Mouse (Mus musculus): ENCODE measurements around the gene Ncbp2.
"Not testable (repeated sequence)": the region's sequence is repeated elsewhere in the genome, so short reads cannot be mapped to it uniquely, and the experiment has no call there.

The Ncbp2 gene

GRCm38 (mm10) chr16:31935091-31935979, 13.0 kb upstream of the Ncbp2 start:
- no peak for DNase-seq

DNA sequence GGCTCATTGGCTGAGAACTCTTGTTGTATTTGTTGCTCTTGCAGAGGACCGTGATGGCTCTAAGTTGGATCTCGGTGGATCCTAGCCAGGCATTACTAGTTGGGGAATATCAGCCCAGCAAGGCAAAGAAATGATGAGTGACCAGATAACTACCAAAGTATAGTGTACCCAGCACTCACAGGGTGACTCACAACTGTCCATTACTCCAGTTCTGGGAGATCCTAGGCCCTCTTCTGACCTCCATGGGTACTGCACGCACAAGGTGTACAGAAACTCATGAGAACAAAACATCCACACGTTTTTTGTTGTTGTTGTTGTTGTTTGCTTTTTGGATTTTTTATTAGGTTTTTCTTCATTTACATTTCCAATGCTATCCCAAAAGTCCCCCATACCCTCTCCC, 11.7 kb upstream of the Ncbp2 start:
- DNase-seq: no peak

DNA sequence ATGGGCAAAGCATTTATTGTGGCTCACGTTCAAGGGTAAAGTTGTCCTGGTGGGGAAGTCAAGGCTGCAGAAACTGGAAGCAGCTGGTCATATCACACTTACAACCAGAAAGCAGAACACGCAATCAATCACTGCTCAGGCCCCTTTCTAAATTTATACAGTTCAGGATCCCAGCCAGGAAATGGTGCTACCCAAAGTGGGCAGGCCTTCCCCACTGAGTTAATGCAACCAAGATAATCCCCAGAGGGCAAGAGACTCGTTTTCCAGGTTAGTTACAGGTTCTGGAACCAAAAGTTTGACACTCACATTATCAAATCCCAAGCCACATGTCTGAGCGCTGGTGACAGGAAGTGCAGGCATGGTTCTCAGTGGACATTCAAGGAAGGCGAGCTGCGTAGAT, 9.5 kb upstream of the Ncbp2 start:
- no peak for DNase-seq

- DNase-seq: no peak
Observed at GRCm38 (mm10) chr16:31940586-31940985, 7.7 kb upstream of the Ncbp2 start.

GRCm38 (mm10) chr16:31943980-31944379, 4.3 kb upstream of the Ncbp2 start:
- peak; percentile 86 for DNase-seq

GRCm38 (mm10) chr16:31944698-31945255, 3.5 kb upstream of the Ncbp2 start:
- no peak for DNase-seq

DNA sequence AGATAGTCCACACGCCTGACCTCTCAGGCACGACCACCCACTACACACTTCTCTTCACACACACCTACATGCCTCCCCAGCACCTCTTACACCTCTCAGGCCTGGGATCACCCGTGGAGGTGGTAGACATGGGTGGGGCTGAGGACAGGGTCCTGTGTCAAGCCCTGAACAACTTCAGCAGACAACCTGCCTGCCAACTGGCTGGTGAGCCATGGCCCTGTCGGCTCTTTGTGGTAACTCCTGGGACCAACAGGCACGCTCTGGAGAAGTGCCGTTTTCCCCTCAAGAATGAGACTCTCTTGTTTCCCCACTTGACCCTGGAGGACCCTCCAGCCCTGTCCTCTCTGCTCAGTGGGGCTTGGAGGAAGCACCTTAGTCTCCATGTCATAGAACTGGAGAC, 2.9 kb upstream of the Ncbp2 start:
- DNase-seq: no peak

DNA sequence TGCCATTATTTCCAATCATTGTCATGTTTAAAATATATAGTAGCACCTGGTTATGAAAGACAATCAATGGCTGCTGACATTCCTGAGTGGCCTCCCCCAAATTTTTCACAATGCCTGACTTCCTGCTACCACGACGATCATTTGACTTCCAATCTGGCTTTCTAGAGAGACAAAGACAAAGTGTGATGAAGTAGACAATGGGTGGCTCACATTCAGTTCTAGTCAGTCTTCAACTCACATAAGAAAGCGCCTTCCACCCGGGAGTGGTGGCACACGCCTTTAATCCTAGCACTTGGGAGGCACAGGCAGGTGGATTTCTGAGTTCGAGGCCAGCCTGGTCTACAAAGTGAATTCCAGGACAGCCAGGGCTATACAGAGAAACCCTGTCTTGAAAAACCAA, 2.3 kb upstream of the Ncbp2 start:
- not testable (repeated sequence) for DNase-seq

- no peak for DNase-seq
Observed at GRCm38 (mm10) chr16:31947333-31947732, 980 bp upstream of the Ncbp2 start.

DNA sequence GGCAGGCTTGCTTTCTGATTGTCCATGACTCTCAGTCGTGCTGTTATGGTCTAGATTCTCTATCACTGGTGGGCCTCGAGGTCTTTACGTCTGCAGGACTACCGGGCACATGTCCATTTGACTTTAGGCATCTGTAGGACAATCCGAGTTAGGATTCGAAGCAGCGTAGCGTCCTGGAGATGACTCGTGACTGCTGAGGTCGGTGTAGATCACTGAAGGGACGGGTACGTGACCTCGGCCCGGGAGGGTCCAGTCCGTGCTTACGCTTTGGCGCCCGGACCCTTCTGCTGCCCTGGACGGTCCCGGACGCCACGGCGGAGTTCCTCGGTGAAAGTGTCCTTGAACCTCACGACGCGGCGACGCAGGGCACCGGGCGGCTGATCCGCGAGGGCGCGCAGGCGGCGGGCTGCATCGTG, 404 bp upstream of the Ncbp2 start:
- no peak for DNase-seq

GRCm38 (mm10) chr16:31963224-31963623, 14.9 kb downstream of the Ncbp2 start:
- DNase-seq: no peak

DNA sequence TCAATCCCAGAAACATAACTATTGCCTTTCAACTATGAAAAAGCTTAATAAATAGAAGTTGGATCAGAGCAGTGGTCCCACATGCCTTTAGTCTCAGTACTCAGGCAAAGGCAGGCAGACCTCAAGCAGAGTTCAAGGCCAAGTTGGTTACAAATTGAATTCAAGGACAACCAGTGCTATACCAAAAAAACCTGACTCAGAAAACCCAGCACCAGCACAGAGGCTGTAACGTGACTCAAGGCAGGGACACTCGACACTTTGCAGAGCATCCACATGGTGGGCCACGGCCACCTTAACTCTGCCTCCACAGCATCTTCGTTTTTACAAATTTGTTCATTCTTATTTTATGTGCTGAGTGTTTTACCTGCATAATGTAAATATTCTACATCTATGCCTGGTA, 26.9 kb downstream of the Ncbp2 start:
- DNase-seq: no peak

DNA sequence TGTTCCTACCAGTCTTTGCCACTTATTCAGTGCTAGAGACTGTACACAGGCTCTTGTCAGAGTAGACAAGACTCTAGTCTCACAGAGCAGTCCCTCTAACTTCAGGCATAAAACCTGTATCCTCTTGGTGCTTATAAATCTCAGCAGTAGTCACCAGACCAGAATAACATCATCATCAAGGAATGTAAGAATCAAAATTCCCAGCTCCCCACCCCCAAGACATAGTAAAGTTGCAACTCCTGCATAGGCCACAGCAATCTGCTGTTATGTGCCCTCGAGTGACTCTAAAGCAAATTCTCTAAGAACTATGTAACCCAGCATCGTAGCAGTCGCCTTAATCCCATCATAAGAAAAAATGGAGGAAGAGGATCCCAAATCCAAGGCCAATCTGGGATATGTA, 31.2 kb downstream of the Ncbp2 start:
- DNase-seq: no peak

- DNase-seq: no peak
Observed at GRCm38 (mm10) chr16:31980946-31981345, 32.6 kb downstream of the Ncbp2 start.

GRCm38 (mm10) chr16:31992039-31992438, 43.7 kb downstream of the Ncbp2 start:
- DNase-seq: no peak

- DNase-seq: no peak
Observed at GRCm38 (mm10) chr16:31993195-31993594, 44.9 kb downstream of the Ncbp2 start.

DNA sequence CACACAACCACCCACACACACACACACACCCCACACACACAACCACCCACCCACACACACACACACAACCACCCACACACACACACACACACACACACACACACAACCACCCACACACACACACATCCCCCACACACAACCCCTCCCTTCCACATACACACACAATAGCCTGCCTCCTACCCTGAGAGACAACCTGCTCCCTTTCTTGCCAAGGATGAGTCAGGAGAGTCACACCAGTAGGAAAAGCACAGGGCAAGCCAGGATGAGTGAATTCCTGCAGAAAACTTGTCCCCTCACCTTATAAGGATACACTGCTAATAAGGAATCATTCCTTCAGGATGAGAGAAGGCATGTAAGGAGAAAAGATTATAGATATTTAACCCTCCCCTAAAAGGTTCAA, 45.6 kb downstream of the Ncbp2 start:
- DNase-seq: no peak

GRCm38 (mm10) chr16:31996371-31996770, 48.1 kb downstream of the Ncbp2 start:
- no peak for DNase-seq

DNA sequence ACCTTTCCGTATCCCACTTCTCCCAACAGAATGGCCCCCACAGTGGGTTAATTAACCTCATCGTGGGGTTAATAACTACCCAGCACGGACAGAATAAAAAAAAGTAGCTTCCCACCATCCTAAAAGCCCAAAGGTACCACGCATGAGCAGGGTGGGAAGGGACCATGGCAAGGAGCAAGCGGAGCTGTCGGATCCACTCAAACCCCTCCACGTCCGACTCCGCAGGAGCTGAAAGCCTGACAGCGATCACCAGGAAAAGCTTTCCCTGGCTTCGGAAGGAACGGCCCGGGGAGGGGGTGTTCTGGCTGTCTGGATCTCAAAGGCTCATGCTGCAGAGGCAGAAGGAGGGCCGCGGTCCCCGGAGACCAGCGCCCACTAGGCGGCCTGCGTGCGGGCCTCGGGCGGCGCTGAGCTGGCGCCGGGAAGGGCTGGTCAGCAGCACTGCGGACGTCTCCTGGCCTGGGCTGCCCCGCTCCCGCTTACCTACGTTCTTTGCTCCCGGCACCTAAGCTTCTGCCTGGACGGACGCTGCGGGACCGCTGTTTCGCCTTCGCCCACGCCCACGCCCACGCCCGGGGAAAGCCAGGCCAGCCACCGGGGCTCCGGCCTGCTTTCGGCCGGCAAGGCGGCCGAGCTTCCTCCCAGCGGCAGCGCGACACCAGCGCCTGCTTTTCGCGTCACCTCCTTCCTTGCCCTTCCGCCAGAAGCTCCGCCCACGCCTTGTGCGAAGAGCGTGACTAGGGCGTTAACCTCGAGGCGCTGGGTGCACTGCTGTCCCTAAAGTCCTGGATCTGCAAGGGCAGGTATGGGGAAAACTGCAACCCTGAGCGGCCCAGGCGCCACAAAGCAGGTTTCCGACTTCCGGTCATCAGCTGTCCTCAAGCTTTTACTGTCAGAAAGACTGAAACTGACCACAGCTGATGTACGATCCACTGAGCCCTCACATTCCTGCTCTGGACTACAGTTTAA, 54.5 kb downstream of the Ncbp2 start, which contains the start of gene Senp5:
TSS of gene Senp5 (minus strand) at position 779 of the 969 bp plus-strand sequence.
- DNase-seq: peak; percentile 95

DNA sequence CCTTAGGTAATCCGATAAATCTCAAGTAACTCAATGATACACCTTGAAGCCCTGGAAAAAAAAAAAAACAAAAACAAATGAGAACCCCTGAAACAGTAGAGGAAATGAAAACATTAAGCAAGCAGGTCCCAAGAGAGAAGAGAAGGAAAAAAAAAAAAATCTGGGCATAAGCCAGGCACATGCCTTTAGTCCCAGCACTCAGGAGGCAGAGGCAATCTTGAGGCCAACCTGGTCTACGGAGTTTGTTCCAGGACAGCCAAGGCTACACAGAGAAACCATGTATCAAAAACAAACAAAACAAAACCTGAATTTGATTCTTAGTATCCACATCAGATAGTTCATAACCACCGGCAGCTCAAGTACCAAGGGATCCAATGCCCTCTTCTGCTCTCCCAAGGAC, 56.4 kb downstream of the Ncbp2 start:
- no peak for DNase-seq

DNA sequence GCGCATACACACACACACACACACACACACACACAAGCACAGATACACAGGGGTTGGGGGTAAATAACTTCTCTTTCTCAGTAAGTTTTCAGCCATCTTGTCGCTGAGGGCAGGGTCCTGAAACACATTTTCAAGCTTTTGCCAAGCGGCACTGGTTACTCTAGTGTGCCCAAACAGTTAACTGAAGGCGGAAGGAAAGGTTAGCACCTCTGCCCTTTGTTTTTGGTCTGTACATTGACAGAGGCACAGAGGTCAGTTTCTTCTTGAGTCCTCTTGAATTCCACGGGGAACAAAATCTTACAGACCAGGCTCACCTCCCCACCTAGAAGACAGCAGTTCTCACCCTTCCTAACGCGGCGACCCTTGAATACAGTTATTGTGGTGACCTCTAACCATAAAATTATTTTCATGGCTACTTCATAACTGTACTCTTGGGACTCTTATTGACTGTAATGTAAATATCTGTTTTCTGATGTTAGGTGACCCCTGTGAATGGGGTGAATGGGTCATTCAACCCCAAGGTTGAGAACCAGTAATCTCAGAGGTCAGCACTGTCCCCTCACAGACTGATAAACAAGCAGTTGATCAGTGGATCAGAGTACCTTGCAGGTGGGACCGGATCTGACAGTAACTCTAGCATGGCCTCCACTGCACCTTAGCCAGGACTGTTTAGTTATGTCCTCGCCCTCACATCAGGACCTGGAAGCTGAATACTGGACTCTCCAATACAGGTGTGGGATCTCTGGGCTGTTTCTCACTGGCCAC, 60.4 kb downstream of the Ncbp2 start:
- DNase-seq: no peak

- DNase-seq: no peak
Observed at GRCm38 (mm10) chr16:32009913-32010312, 61.6 kb downstream of the Ncbp2 start.

- no peak for DNase-seq
Observed at GRCm38 (mm10) chr16:32010330-32010729, 62.0 kb downstream of the Ncbp2 start.
